ENCODE assay signal across 11 mouse cellular contexts in the genomic region with DNA sequence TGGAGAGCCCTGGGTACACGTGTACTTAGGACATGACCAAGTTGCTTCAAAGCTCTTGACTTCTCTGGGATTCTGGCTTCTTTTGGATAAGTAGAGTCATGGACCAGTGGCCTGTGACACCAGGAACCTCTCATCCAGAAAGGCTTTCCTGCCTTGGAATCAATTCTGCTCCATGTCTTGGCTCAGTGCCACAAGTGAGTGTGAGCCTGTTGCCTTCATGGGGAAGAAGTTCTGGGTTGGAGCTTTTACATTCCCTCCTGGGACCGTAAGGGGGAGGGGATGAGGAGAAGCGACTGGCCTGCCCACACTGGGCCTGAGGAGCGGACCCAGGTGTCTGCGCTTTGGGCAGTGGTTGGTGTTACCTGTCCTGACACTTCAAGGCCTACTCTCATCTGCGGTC. TPM values are rescaled to one million over a fixed set of nuclear protein-coding genes. Genes with fewer than 3 reads are reported as not detected.
DNase-seq lines count a peak whose midpoint lies in the region; ATAC-seq and TF ChIP-seq lines count a peak whose summit lies in the region.
"Had no signal": no experiment of that assay in that cellular context is flagged by ENCODE, and none has a peak within 500 bp of the region (broad histone marks: within the 10 kb centered on the region; RNA-seq: fewer than 3 reads in every experiment).

No protein-coding gene starts in this region.

- peak overlapping the region; percentile 81; the same call in 1 of the 2 replicates for H3K27ac ChIP-seq in layer of hippocampus, adult 2 months
- peak overlapping the region; percentile 71; the same call in 1 of the 2 replicates for H3K27ac ChIP-seq in embryonic facial prominence, embryonic 15.5 days (replicated peaks)
- peak overlapping the region; percentile 79 for H3K27ac ChIP-seq in forebrain, embryonic 16.5 days (ENCODE audit: low read length)
- H3K27ac ChIP-seq in midbrain, embryonic 13.5 days, result peak overlapping the region; percentile 84; the same call in 1 of the 2 replicates

- no peak overlapping the region for H3K4me2 ChIP-seq in embryonic facial prominence, embryonic 15.5 days (replicated peaks)
- H3K4me2 ChIP-seq in forebrain, embryonic 16.5 days (ENCODE audit: low read length), result no peak overlapping the region
- H3K4me2 ChIP-seq in midbrain, embryonic 13.5 days (replicated peaks), result no peak overlapping the region
- H3K4me2 ChIP-seq: limb, embryonic 15.5 days had no signal

- 85% methylated on average over 6 of the region's 6 CpGs for WGBS in embryonic facial prominence, embryonic 15.5 days
- 78% methylated on average over 6 of the region's 6 CpGs for WGBS in forebrain, embryonic 16.5 days
- WGBS in midbrain, embryonic 13.5 days, result 85% methylated on average over 6 of the region's 6 CpGs

- no peak for TF ChIP-seq CTCF in layer of hippocampus, adult 2 months (conservative IDR thresholded peaks at IDR 0.05)

- H3K36me3 ChIP-seq in embryonic facial prominence, embryonic 15.5 days, result no peaks in the 10 kb centered on the region
- no peaks in the 10 kb centered on the region for H3K36me3 ChIP-seq in forebrain, embryonic 16.5 days (ENCODE audit: control insufficient read depth, insufficient read depth)
- H3K36me3 ChIP-seq in midbrain, embryonic 13.5 days, result peaks cover 34% of the 10 kb centered on the region

- no peak for DNase-seq in layer of hippocampus, adult 2 months (ENCODE audit: low spot score in 2 of 2)
- DNase-seq in layer of hippocampus, adult 18-20 months (ENCODE audit: low spot score in 2 of 2), result no peak
- DNase-seq in urinary bladder, adult 2 months (ENCODE audit: low spot score), result no peak
- DNase-seq in spleen, postnatal 10 days (ENCODE audit: low spot score in 2 of 2), result no peak
- DNase-seq: gastrocnemius, postnatal 10 days; heart, postnatal 10 days; thymus, adult 2 months had no signal

- no peak overlapping the region for H3K9ac ChIP-seq in embryonic facial prominence, embryonic 15.5 days
- no peak overlapping the region for H3K9ac ChIP-seq in forebrain, embryonic 16.5 days (replicated peaks; ENCODE audit: low read depth, low read length)
- H3K9ac ChIP-seq in midbrain, embryonic 13.5 days (replicated peaks), result no peak overlapping the region
- H3K9ac ChIP-seq: limb, embryonic 15.5 days had no signal

- H3K4me1 ChIP-seq in embryonic facial prominence, embryonic 15.5 days, result peaks cover 30% of the 10 kb centered on the region
- peaks cover 28% of the 10 kb centered on the region for H3K4me1 ChIP-seq in forebrain, embryonic 16.5 days (replicated peaks; ENCODE audit: control insufficient read depth, insufficient read depth, low read length)
- peaks cover 26% of the 10 kb centered on the region for H3K4me1 ChIP-seq in midbrain, embryonic 13.5 days (replicated peaks)

- no peaks in the 10 kb centered on the region for H3K9me3 ChIP-seq in embryonic facial prominence, embryonic 15.5 days (replicated peaks)
- no peaks in the 10 kb centered on the region for H3K9me3 ChIP-seq in forebrain, embryonic 16.5 days (ENCODE audit: control insufficient read depth, low read length)
- H3K9me3 ChIP-seq in midbrain, embryonic 13.5 days, result no peaks in the 10 kb centered on the region
- H3K9me3 ChIP-seq: limb, embryonic 15.5 days had no signal

- no peak for ATAC-seq in embryonic facial prominence, embryonic 15.5 days (ENCODE audit: insufficient number of reproducible peaks, low FRiP score, low TSS enrichment, low read depth)
- ATAC-seq in forebrain, embryonic 16.5 days, result no peak
- no peak for ATAC-seq in midbrain, embryonic 13.5 days

- no peaks in the 10 kb centered on the region for H3K27me3 ChIP-seq in embryonic facial prominence, embryonic 15.5 days
- no peaks in the 10 kb centered on the region for H3K27me3 ChIP-seq in forebrain, embryonic 16.5 days (replicated peaks; ENCODE audit: control insufficient read depth, insufficient read depth, low read length)
- peaks cover 73% of the 10 kb centered on the region for H3K27me3 ChIP-seq in midbrain, embryonic 13.5 days
- H3K27me3 ChIP-seq: limb, embryonic 15.5 days had no signal

- no peak overlapping the region for H3K4me3 ChIP-seq in layer of hippocampus, adult 2 months
- H3K4me3 ChIP-seq in embryonic facial prominence, embryonic 15.5 days (replicated peaks), result no peak overlapping the region
- H3K4me3 ChIP-seq in forebrain, embryonic 16.5 days (replicated peaks; ENCODE audit: low read length), result no peak overlapping the region
- H3K4me3 ChIP-seq in midbrain, embryonic 13.5 days (replicated peaks), result no peak overlapping the region
- H3K4me3 ChIP-seq: limb, embryonic 15.5 days had no signal

RNA-seq across cellular contexts. Expression of a gene that starts 44.2 kb away (rescaled TPM):
- 100 to 1,000 TPM; 306 to 335 TPM for total RNA-seq in layer of hippocampus, adult 2 months (2021)
- total RNA-seq in layer of hippocampus, adult 18-20 months (2021), result 100 to 1,000 TPM; 329 to 352 TPM
- 65.5 and 77.0 TPM in 2 replicates for polyA plus RNA-seq in embryonic facial prominence, embryonic 15.5 days (2015; fragmentation: Nextera tagmentation; extraction: Ambion mirVana)
- polyA plus RNA-seq in forebrain, embryonic 16.5 days (2015; fragmentation: Nextera tagmentation; extraction: Ambion mirVana), result 210 and 269 TPM in 2 replicates
- polyA plus RNA-seq in midbrain, embryonic 13.5 days (2015; fragmentation: Nextera tagmentation; extraction: Ambion mirVana), result 206 and 218 TPM in 2 replicates
- polyA plus RNA-seq in urinary bladder, adult 2 months (2012; rRNA removed), result 44.9 and 48.1 TPM in 2 replicates

RNA-seq across cellular contexts. Expression of a gene that starts 51.9 kb away (rescaled TPM):
- 1 to 10 TPM; 5.6 to 6.4 TPM for total RNA-seq in layer of hippocampus, adult 2 months (2021)
- 1 to 10 TPM; 5.0 to 6.5 TPM for total RNA-seq in layer of hippocampus, adult 18-20 months (2021)
- polyA plus RNA-seq in embryonic facial prominence, embryonic 15.5 days (2015; fragmentation: Nextera tagmentation; extraction: Ambion mirVana), result 29.0 and 35.7 TPM in 2 replicates
- 4.4 and 6.2 TPM in 2 replicates for polyA plus RNA-seq in forebrain, embryonic 16.5 days (2015; fragmentation: Nextera tagmentation; extraction: Ambion mirVana)
- polyA plus RNA-seq in midbrain, embryonic 13.5 days (2015; fragmentation: Nextera tagmentation; extraction: Ambion mirVana), result 6.0 and 8.1 TPM in 2 replicates
- 31.3 and 39.2 TPM in 2 replicates for polyA plus RNA-seq in urinary bladder, adult 2 months (2012; rRNA removed)
